Mouse (Mus musculus): Measurements from ENCODE around the gene Gcnt2. TPM values are rescaled to one million over a fixed set of nuclear protein-coding genes. Genes with fewer than 3 reads are reported as not detected.
"Not testable (repeated sequence)": the region's sequence is repeated elsewhere in the genome, so short reads cannot be mapped to it uniquely, and the experiment has no call there.

Gcnt2 gene
- polyA plus RNA-seq, 1 experiment from 2014 or later: 2.3 TPM

DNA sequence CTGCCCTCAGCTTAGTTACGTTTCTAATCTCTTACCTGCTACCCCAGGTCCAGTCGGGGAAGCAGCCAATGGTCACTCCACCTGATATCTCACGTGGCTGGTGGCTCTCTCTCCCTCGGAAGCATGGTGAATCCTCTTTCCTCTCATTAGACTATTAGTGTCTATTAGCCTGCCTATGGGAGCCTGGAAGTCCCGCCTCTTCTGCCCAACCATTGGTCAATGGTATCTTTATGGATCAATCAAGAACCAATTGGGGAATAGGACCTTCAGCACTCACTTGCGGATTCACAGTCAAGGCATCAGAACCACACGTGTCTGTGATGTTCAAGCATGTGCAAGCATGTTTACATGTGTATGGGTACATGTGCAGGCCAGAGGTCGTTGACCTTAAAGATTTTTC, 21.0 kb downstream of the Gcnt2 start:
- ATAC-seq (ENCODE audit: insufficient number of reproducible peaks, low FRiP score, low TSS enrichment, low read depth) (no peak), DNase-seq (ENCODE audit: low spot score) (no peak)
- H3K4me1 ChIP-seq (ENCODE audit: control insufficient read depth, insufficient read depth, low read length): no peaks in the 10 kb centered on the region
- no peaks in the 10 kb centered on the region for H3K9me3 ChIP-seq (ENCODE audit: control insufficient read depth, low read length)
- no peak overlapping the region for H3K9ac ChIP-seq (ENCODE audit: low read length)
- no peaks in the 10 kb centered on the region for H3K27me3 ChIP-seq (ENCODE audit: control insufficient read depth, insufficient read depth, low read length)
- no peak overlapping the region for H3K4me2 ChIP-seq (ENCODE audit: low read depth, severe bottlenecking)
- no peak overlapping the region for H3K27ac ChIP-seq (replicated peaks; ENCODE audit: low read depth, low read length)
- no peaks in the 10 kb centered on the region for H3K36me3 ChIP-seq (ENCODE audit: control insufficient read depth, insufficient read depth, low read length)
- WGBS: 79% methylated on average over 8 of the region's 8 CpGs
- H3K4me3 ChIP-seq (ENCODE audit: low read depth, low read length): no peak overlapping the region

DNA sequence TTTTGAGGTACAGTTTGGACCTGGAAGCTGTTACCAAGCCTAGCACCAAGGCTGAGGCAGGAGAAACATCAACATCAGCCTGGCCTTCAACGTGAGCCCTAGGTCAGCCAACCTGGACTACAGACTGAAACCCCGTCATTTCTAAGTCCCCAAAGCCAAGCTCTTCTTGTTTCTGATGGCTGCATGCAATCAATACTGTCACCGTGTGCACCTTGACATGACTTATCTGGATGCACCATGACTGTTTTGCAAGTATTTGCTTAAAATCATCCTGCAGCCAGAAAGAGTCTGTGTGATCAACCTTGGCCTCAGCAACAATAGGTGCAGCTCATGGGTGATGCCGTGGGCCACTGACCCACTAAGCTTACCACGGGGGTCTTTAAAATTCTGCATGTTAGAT, 23.1 kb downstream of the Gcnt2 start:
- Histone ChIP-seq H3K9ac (ENCODE audit: low read length) (no peak overlapping the region), H3K4me1 (ENCODE audit: control insufficient read depth, insufficient read depth, low read length) (0 out of 2 replicates have a peak, but pooled peaks cover under 1% of the 10 kb centered on the region), H3K4me2 (ENCODE audit: low read depth, severe bottlenecking) (no peak overlapping the region), H3K4me3 (ENCODE audit: low read depth, low read length) (no peak overlapping the region), H3K9me3 (ENCODE audit: control insufficient read depth, low read length) (no peaks in the 10 kb centered on the region), H3K27me3 (ENCODE audit: control insufficient read depth, insufficient read depth, low read length) (no peaks in the 10 kb centered on the region), H3K27ac (replicated peaks; ENCODE audit: low read depth, low read length) (no peak overlapping the region), H3K36me3 (ENCODE audit: control insufficient read depth, insufficient read depth, low read length) (no peaks in the 10 kb centered on the region)
- ATAC-seq (ENCODE audit: insufficient number of reproducible peaks, low FRiP score, low TSS enrichment, low read depth): no peak
- no peak for DNase-seq (ENCODE audit: low spot score)
- 88% methylated on average over 5 of the region's 5 CpGs for WGBS

DNA sequence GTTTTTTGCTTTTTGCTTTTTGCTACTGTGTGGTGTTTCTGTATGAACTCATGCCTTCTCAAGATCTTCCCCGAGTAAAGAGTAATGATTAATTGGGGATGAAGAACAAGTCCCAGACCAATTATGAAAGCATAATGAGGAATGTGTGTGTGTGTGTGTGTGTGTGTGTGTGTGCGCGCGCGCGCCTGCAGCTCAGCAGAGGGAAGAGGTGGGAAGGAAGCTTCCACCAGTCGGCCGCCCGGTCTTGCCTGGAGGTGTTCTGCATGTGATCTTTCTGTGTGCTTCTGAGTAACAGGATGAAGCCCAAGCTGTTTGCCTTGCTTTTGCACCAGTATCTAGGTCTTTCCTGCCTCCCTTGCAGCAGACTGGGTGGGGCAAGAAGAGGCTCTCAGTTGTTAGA, 24.3 kb downstream of the Gcnt2 start:
- H3K9me3 ChIP-seq (ENCODE audit: control insufficient read depth, low read length): no peaks in the 10 kb centered on the region
- H3K36me3 ChIP-seq (ENCODE audit: control insufficient read depth, insufficient read depth, low read length): no peaks in the 10 kb centered on the region
- H3K27ac ChIP-seq (replicated peaks; ENCODE audit: low read depth, low read length): no peak overlapping the region
- H3K4me3 ChIP-seq (ENCODE audit: low read depth, low read length): no peak overlapping the region
- no peaks in the 10 kb centered on the region for H3K27me3 ChIP-seq (ENCODE audit: control insufficient read depth, insufficient read depth, low read length)
- ATAC-seq (ENCODE audit: insufficient number of reproducible peaks, low FRiP score, low TSS enrichment, low read depth) (no peak), DNase-seq (ENCODE audit: low spot score) (no peak)
- 89% methylated on average over 9 of the region's 9 CpGs for WGBS
- no peak overlapping the region for H3K4me2 ChIP-seq (ENCODE audit: low read depth, severe bottlenecking)
- H3K4me1 ChIP-seq (ENCODE audit: control insufficient read depth, insufficient read depth, low read length): 0 out of 2 replicates have a peak, but pooled peaks cover 2% of the 10 kb centered on the region
- H3K9ac ChIP-seq (ENCODE audit: low read length): no peak overlapping the region

DNA sequence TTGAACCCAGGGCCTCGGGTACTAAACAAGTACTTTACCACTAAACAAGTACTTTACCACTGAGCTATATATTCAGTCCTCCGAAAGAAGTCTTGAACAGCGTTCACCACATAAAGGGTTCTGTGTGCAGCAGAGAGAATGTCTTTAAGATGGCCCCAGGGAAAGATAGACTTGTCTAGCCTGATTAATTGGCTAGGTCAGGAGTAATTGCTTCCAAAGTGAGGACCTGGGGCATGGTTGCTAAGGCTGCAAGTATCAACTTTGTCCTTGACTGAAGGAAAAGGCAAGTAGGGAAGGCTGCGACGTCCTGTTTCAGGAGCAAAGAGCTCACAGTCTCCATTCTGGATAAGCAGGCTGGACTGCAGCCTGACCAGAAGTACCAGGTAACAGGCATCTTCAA, 25.3 kb downstream of the Gcnt2 start:
- no peaks in the 10 kb centered on the region for H3K36me3 ChIP-seq (ENCODE audit: control insufficient read depth, insufficient read depth, low read length)
- ATAC-seq (ENCODE audit: insufficient number of reproducible peaks, low FRiP score, low TSS enrichment, low read depth) (no peak), DNase-seq (ENCODE audit: low spot score) (no peak)
- no peak overlapping the region for H3K4me3 ChIP-seq (ENCODE audit: low read depth, low read length)
- H3K27me3 ChIP-seq (ENCODE audit: control insufficient read depth, insufficient read depth, low read length): no peaks in the 10 kb centered on the region
- 76% methylated on average over 5 of the region's 5 CpGs for WGBS
- H3K27ac ChIP-seq (replicated peaks; ENCODE audit: low read depth, low read length): no peak overlapping the region
- no peak overlapping the region for H3K4me2 ChIP-seq (ENCODE audit: low read depth, severe bottlenecking)
- no peaks in the 10 kb centered on the region for H3K9me3 ChIP-seq (ENCODE audit: control insufficient read depth, low read length)
- 0 out of 2 replicates have a peak, but pooled peaks cover 2% of the 10 kb centered on the region for H3K4me1 ChIP-seq (ENCODE audit: control insufficient read depth, insufficient read depth, low read length)
- no peak overlapping the region for H3K9ac ChIP-seq (ENCODE audit: low read length)

DNA sequence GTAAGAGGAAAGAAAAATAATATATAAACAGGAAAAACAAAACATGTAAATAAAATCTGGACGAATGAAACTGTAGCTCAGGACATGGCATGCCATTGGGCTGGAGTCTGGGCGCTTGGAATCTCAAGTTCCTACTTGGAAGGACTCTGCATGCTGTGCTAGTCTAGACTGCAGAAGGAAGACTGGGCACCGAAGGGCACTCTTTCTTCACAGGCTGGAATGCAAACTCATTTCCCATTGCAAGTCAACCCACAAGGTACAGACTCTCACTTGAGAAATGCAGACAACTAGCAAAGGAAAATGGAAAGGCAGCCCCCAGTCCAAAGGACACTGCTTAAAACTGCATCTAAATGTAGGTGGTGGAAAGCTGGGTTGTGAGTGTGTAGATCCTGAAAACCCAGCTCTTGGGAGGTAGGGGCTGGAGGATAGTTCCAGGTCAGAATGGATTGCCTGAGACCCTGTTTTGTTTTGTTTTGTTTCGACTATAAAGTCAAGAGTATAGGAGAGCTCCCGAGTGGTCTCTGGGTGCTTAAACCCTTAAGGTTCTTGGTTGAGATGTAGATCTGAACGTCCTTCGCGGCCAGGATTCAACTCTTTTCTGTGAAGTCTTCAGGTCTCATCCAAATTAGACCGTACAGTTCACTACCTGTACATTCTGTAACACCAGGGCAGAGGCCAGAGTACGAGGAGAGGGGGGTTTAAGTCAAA, 26.5 kb downstream of the Gcnt2 start:
- Histone ChIP-seq H3K4me3 (ENCODE audit: low read depth, low read length) (peak overlapping the region; percentile 33), H3K4me2 (ENCODE audit: low read depth, severe bottlenecking) (peak overlapping the region; percentile 57), H3K36me3 (ENCODE audit: control insufficient read depth, insufficient read depth, low read length) (no peaks in the 10 kb centered on the region), H3K27me3 (ENCODE audit: control insufficient read depth, insufficient read depth, low read length) (no peaks in the 10 kb centered on the region), H3K9ac (ENCODE audit: low read length) (no peak overlapping the region), H3K9me3 (ENCODE audit: control insufficient read depth, low read length) (no peaks in the 10 kb centered on the region), H3K4me1 (ENCODE audit: control insufficient read depth, insufficient read depth, low read length) (0 out of 2 replicates have a peak, but pooled peaks cover 2% of the 10 kb centered on the region), H3K27ac (replicated peaks; ENCODE audit: low read depth, low read length) (no peak overlapping the region)
- ATAC-seq (ENCODE audit: insufficient number of reproducible peaks, low FRiP score, low TSS enrichment, low read depth) (no peak), DNase-seq (ENCODE audit: low spot score) (no peak)
- 42% methylated on average over 10 of the region's 10 CpGs for WGBS

DNA sequence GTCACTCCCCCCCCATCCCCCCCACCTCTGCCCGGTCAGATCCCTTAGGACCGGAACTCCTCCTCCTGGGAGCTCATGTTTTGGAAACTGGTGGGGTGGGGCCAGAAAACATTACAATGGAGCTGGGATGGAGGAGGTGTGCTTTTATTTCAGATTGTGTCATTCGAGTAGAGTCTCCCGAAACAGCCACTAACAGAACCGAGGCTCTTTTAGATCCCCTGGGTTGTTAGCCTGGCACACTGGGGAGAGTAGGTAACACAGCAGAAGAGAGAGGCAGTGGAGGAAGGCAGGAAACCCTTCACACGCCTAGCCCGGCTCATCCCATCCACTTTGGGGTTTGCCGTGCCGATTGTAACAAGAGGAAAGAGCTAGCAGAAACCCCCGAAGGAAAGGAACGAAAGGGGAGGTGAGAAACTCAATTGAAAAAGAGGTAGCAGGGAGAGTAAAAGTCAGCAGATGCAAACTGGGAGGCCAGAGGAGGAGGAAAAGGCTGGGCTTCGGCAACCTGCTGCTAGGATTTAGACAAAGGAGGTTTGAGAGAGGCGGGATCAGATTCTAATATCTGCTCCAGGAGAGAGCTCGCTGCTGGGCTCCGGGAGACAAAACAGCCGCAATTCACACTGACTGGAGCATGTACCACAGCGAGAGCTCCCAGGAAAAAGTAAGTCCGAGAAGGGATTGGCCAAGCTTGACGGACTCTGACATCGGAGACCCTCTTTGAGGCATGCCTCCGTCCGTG, 27.3 kb downstream of the Gcnt2 start:
- 0 out of 2 replicates have a peak, but pooled peaks have one; percentile 44 for ATAC-seq (ENCODE audit: insufficient number of reproducible peaks, low FRiP score, low TSS enrichment, low read depth)
- Histone ChIP-seq H3K27me3 (ENCODE audit: control insufficient read depth, insufficient read depth, low read length) (no peaks in the 10 kb centered on the region), H3K4me1 (ENCODE audit: control insufficient read depth, insufficient read depth, low read length) (0 out of 2 replicates have a peak, but pooled peaks cover 2% of the 10 kb centered on the region), H3K9ac (ENCODE audit: low read length) (peak overlapping the region; percentile 66), H3K27ac (replicated peaks; ENCODE audit: low read depth, low read length) (no peak overlapping the region), H3K4me2 (ENCODE audit: low read depth, severe bottlenecking) (peak overlapping the region; percentile 57), H3K4me3 (ENCODE audit: low read depth, low read length) (peak overlapping the region; percentile 33), H3K36me3 (ENCODE audit: control insufficient read depth, insufficient read depth, low read length) (no peaks in the 10 kb centered on the region), H3K9me3 (ENCODE audit: control insufficient read depth, low read length) (no peaks in the 10 kb centered on the region)
- WGBS: under 1% methylated on average over 22 of the region's 22 CpGs
- peak; percentile 59 for DNase-seq (ENCODE audit: low spot score)

DNA sequence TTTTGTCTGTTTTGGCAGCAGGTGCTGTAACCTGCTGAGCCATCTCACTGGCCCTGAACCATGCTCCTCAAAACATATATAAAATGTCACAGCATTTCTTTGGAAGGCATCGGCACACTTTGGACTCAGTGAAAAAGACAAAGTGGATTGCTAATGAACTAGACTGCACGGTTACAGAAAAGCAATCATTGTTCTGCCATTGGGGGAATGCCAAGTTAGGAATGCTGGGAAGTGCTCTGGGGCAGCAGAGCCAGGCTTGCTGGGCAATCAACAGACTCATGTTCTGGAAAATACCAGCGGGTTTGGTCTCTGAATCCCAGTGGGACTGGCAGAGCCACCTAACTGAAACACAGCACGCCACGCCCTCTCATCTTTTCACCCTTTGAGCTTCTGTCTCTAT, 31.0 kb downstream of the Gcnt2 start:
- H3K36me3 ChIP-seq (ENCODE audit: control insufficient read depth, insufficient read depth, low read length): no peaks in the 10 kb centered on the region
- DNase-seq (ENCODE audit: low spot score) (no peak), ATAC-seq (ENCODE audit: insufficient number of reproducible peaks, low FRiP score, low TSS enrichment, low read depth) (no peak)
- H3K9me3 ChIP-seq (ENCODE audit: control insufficient read depth, low read length): no peaks in the 10 kb centered on the region
- no peak overlapping the region for H3K9ac ChIP-seq (ENCODE audit: low read length)
- WGBS: 91% methylated on average over 5 of the region's 5 CpGs
- H3K27ac ChIP-seq (replicated peaks; ENCODE audit: low read depth, low read length): no peak overlapping the region
- no peak overlapping the region for H3K4me2 ChIP-seq (ENCODE audit: low read depth, severe bottlenecking)
- no peak overlapping the region for H3K4me3 ChIP-seq (ENCODE audit: low read depth, low read length)
- H3K27me3 ChIP-seq (ENCODE audit: control insufficient read depth, insufficient read depth, low read length): no peaks in the 10 kb centered on the region
- H3K4me1 ChIP-seq (ENCODE audit: control insufficient read depth, insufficient read depth, low read length): 0 out of 2 replicates have a peak, but pooled peaks cover 2% of the 10 kb centered on the region

DNA sequence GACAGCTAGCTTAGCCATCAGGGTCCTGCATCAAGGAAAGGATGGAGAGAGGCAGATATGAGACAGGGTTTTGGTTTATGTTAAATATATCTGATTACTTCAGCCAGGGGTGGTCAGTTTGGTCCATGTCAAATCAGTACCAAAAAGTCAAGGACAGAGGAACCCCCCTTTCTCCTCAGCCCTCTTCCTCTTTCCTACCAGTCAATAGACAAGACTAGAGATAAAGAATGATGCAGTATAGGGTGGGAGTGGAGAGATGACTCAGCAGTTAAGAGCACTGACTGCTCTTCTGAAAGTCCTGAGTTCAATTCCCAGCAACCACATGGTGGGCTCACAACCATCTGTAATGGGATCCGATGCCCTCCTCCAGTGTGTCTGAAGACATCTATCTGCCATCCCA, 31.8 kb downstream of the Gcnt2 start:
- H3K4me2 ChIP-seq (ENCODE audit: low read depth, severe bottlenecking); H3K36me3 ChIP-seq (ENCODE audit: control insufficient read depth, insufficient read depth, low read length); H3K4me1 ChIP-seq (ENCODE audit: control insufficient read depth, insufficient read depth, low read length); H3K9ac ChIP-seq (ENCODE audit: low read length); H3K9me3 ChIP-seq (ENCODE audit: control insufficient read depth, low read length); DNase-seq (ENCODE audit: low spot score); ATAC-seq (ENCODE audit: insufficient number of reproducible peaks, low FRiP score, low TSS enrichment, low read depth); H3K4me3 ChIP-seq (ENCODE audit: low read depth, low read length); H3K27ac ChIP-seq (replicated peaks; ENCODE audit: low read depth, low read length); H3K27me3 ChIP-seq (ENCODE audit: control insufficient read depth, insufficient read depth, low read length): not testable (repeated sequence)
- 100% methylated on average over 1 of the region's 1 CpGs for WGBS

All from limb, embryonic 11.5 days (tissue).